Mouse (Mus musculus) C2C12 (cell line): ENCODE results near the gene Zfp953. TPM values are rescaled to one million over a fixed set of nuclear protein-coding genes. Genes with fewer than 3 reads are reported as not detected.
"Not testable (repeated sequence)": the region's sequence is repeated elsewhere in the genome, so short reads cannot be mapped to it uniquely, and the experiment has no call there.

Experiments used
- H3K27me3 ChIP-seq: one replicate; pipeline ENCODE4 v1.6.1; 2011; ENCODE audit not compliant: control insufficient read depth, insufficient read depth, insufficient read length
- H3K36me3 ChIP-seq: one replicate; pipeline ENCODE4 v1.6.1; 2011; ENCODE audit not compliant: control insufficient read depth, insufficient read depth
- H3K4me3 ChIP-seq: one replicate; pipeline ENCODE4 v1.5.1; 2011; ENCODE audit warnings: mild to moderate bottlenecking, control low read depth; ENCODE audit not compliant: poor library complexity, insufficient read depth, severe bottlenecking
- H3K79me2 ChIP-seq: one replicate; pipeline ENCODE4 v1.6.1; 2011; ENCODE audit not compliant: control insufficient read depth, insufficient read depth
- H3K79me3 ChIP-seq: one replicate; pipeline ENCODE4 v1.6.1; 2011; ENCODE audit warnings: low read depth, control low read depth
- H3ac ChIP-seq: one replicate; pipeline ENCODE3; 2011; ENCODE audit warnings: low read depth; ENCODE audit not compliant: control insufficient read depth, insufficient read length
- CEBPB ChIP-seq: IDR thresholded peaks from one replicate; pipeline ENCODE4 v1.6.1; 2011; ENCODE audit warnings: low read depth, mild to moderate bottlenecking, control low read depth, moderate library complexity
- CTCF ChIP-seq: IDR thresholded peaks from one replicate; pipeline ENCODE4 v1.5.1; 2011; ENCODE audit not compliant: control insufficient read depth, insufficient read depth, insufficient read length
- FOSL1 ChIP-seq: IDR thresholded peaks from one replicate; pipeline ENCODE4 v1.8.0; 2011; ENCODE audit warnings: mild to moderate bottlenecking, low read length; ENCODE audit not compliant: poor library complexity, insufficient read depth, severe bottlenecking
- MAX ChIP-seq: IDR thresholded peaks from one replicate; pipeline ENCODE4 v1.6.1; 2011; ENCODE audit warnings: mild to moderate bottlenecking, control low read depth
- MYOD1 ChIP-seq: IDR thresholded peaks from one replicate; pipeline ENCODE4 v1.6.1; 2011; ENCODE audit warnings: low read depth; ENCODE audit not compliant: control insufficient read depth, insufficient read length
- MYOG ChIP-seq: IDR thresholded peaks from one replicate; pipeline ENCODE4 v1.6.1; 2011; ENCODE audit not compliant: control insufficient read depth, insufficient read length; ENCODE audit errors: extremely low read depth
- USF1 ChIP-seq: IDR thresholded peaks from one replicate; pipeline ENCODE4 v1.6.1; 2011; ENCODE audit warnings: low read depth, mild to moderate bottlenecking, control low read depth, moderate library complexity
- long read RNA-seq, 2 experiments: library from polyadenylated mRNA; unstranded; transcript quantifications; one replicate each; pipeline ENCODE4 v2.0.0; 2019 to 2020
- polyA plus RNA-seq: library from polyadenylated mRNA; unstranded; fragments of >200 nt; fragmentation: generic; extraction: Trizol; gene quantifications from one replicate; pipeline ENCODE4 v1.2.1, GENCODE M21; 2012; ENCODE audit warnings: missing spikeins

The Zfp953 gene
- 0.16 TPM for polyA plus RNA-seq
- long read RNA-seq, experiment 1 = 0 reads
- long read RNA-seq, experiment 2, full-length matches to known transcripts = 3 of 3 reads
- long read RNA-seq, experiment 2, partial matches to known transcripts = 0 of 3 reads
- long read RNA-seq, experiment 2, other reads (novel, unspliced or antisense) = 0 of 3 reads

GRCm38 (mm10) chr13:67360131-67360744 is at the start of gene Zfp953, which contains the start of gene Gm28044:
Gene Zfp953, minus strand, starts transcription at chr13:67360605.
Gene Gm28044, minus strand, starts transcription at chr13:67360536.
- no peak for TF ChIP-seq CTCF
- no peak for TF ChIP-seq MYOG
- TF ChIP-seq MAX = no peak
- no peak for TF ChIP-seq MYOD1
- no peak for TF ChIP-seq FOSL1
- TF ChIP-seq USF1 = no peak
- no peak for TF ChIP-seq CEBPB
- Histone ChIP-seq H3K79me3 (no peaks in the 10 kb centered on the region), H3K27me3 (no peaks in the 10 kb centered on the region), H3K36me3 (no peaks in the 10 kb centered on the region), H3ac (peak within 1 kb of the TSS; percentile 69), H3K79me2 (no peaks in the 10 kb centered on the region), H3K4me3 (peak within 1 kb of the TSS; percentile 74)

GRCm38 (mm10) chr13:67399183-67399903 is 38.9 kb upstream of the Zfp953 start, which contains the start of gene Zfp429:
Gene Zfp429, minus strand, starts transcription at chr13:67399819.
- Histone ChIP-seq H3K4me3 (peak within 1 kb of the TSS; percentile 21), H3ac (peak within 1 kb of the TSS; percentile 49)
- H3K36me3 ChIP-seq, H3K79me3 ChIP-seq, H3K79me2 ChIP-seq, H3K27me3 ChIP-seq: not testable (repeated sequence)

DNA sequence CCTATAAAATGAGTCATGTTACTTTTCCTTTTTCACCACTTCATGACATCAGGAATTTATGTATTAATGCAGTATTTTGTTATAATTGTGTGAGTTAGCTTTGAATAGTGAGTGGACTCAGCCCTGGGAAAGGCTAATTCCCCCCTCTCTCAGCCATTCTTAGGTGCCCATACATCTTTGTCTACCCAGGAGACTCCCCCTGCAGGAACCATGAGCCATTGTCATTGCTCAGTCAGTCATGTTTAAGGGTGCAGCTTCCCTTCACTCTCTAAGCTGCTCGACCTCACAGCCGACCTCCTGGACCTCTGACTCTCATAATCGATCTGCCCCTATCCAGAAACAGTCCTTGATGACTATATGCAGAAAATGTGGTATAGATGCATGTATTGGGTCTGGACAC is 15.8 kb upstream of the Zfp953 start:
- H3K27me3 ChIP-seq, H3K4me3 ChIP-seq, H3K79me3 ChIP-seq, H3ac ChIP-seq, H3K36me3 ChIP-seq, H3K79me2 ChIP-seq: not testable (repeated sequence)

DNA sequence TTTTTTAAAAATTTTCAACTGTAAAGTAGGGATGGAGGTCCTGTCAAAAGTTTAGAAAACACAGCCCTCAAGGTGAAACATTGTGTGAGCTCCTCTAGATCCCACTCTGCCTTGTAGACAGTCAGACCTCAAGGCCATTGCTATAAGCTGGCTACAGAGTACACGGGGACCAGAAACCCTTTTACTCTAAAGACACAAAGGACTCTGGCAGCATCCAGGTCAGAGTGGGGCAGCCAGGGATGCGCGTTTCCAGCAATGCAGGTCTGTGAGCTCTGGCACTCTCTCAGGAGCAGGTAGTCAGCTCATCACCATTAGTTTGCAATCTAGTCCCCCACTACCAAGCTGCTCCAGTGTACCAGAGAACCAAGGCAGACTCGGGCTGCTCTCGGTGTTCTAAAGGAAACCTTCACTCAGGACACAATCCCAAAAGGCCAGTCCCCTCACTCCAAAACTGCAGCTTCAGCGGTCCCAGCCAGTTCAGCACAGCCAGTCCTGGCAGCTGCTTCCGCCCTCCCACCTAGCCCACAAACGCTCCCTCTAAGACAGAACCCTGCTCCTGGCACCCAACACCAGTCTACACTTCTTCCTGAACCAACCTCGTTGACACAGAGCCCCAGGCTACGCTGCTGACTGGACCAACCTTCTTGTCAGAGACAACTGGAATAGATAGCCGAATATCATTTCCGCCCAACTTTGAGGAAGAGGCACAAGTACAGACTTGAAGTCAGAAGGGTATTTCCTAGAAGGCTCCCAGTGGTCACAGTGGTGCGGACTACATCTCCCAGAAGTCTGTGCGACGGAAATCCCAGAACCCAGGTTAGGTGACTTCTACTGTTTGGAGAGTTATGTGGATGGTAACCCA is 14.9 kb upstream of the Zfp953 start, which contains the start of the genes Gm28041 and Zfp456:
Gene Gm28041, minus strand, starts transcription at position 684 of the 862 bp plus-strand sequence.
Gene Zfp456, minus strand, starts transcription at position 761 of the 862 bp plus-strand sequence.
- H3K4me3 ChIP-seq = peak within 1 kb of the TSS; percentile 21
- not testable (repeated sequence) for H3K79me3 ChIP-seq, H3K27me3 ChIP-seq, H3K36me3 ChIP-seq, H3ac ChIP-seq, H3K79me2 ChIP-seq

DNA sequence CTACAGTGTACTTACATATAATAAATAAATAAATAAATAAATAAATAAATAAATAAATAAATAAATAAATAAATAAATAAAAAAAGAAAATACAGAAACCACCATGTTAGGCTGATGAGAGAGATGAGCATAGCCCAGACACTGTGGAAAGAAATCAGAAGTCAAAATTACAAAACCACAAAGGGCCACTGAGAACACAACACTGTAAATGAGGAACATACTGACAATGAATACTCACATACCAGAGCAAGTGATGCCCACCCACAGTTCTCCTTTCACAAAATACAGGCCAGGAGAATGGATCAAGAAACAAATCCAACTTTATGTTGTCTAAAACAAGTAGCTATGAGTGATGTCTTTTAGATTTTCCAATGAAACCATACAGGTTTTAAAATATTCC is 8.6 kb downstream of the Zfp953 start:
- Histone ChIP-seq H3K27me3 (no peaks in the 10 kb centered on the region), H3K4me3 (no peak overlapping the region), H3K79me3 (no peaks in the 10 kb centered on the region), H3K79me2 (no peaks in the 10 kb centered on the region), H3ac (no peak overlapping the region), H3K36me3 (no peaks in the 10 kb centered on the region)
- no peak for TF ChIP-seq CEBPB
- no peak for TF ChIP-seq MYOD1
- no peak for TF ChIP-seq FOSL1
- TF ChIP-seq USF1 = no peak
- no peak for TF ChIP-seq MYOG
- TF ChIP-seq MAX = no peak
- TF ChIP-seq CTCF = no peak

DNA sequence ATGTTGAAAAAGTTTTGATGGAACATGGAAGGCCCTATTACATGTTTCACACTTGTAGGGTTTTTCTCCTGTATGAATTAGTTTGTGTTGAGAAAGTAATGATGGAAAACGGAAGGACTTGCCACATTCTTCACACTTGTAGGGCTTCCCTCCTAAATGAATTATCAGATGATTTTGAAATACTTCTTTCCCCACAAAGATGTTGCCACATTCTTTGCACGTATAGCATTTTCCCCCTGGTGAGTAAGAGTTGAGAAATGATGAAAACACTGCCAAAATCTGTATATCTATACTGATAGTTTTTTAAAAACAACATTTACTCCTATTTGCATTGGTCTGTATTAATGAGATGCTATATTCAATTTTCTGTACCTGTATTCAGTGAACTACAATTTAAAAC is 17.0 kb downstream of the Zfp953 start:
- Histone ChIP-seq H3K79me2 (no peaks in the 10 kb centered on the region), H3K79me3 (no peaks in the 10 kb centered on the region), H3K27me3 (no peaks in the 10 kb centered on the region), H3ac (no peak overlapping the region), H3K36me3 (peaks cover 4% of the 10 kb centered on the region), H3K4me3 (no peak overlapping the region)
- no peak for TF ChIP-seq CEBPB
- no peak for TF ChIP-seq MYOD1
- no peak for TF ChIP-seq MYOG
- no peak for TF ChIP-seq USF1
- TF ChIP-seq MAX = no peak
- no peak for TF ChIP-seq CTCF
- no peak for TF ChIP-seq FOSL1
